Mouse (Mus musculus) neural tube, embryonic 15.5 days (tissue): ENCODE measurements around the gene Bcl2l11. TPM values are rescaled to one million over a fixed set of nuclear protein-coding genes. Genes with fewer than 3 reads are reported as not detected.
"Not testable (repeated sequence)": the region's sequence is repeated elsewhere in the genome, so short reads cannot be mapped to it uniquely, and the experiment has no call there.

Experiments
- ATAC-seq: fragments of 200-750 bp; cut with Nextera tagmentation; 2 replicates; pipeline ENCODE4 v1.8.0; 2017; ENCODE audit warnings: mild to moderate bottlenecking, moderate TSS enrichment, moderate library complexity; ENCODE audit not compliant: low FRiP score
- H3K27ac ChIP-seq: fragments of 300-500 bp; sonication (generic); replicated peaks from 2 replicates; pipeline ENCODE4 v1.5.1; 2015; ENCODE audit warnings: mild to moderate bottlenecking, inconsistent platforms
- H3K27me3 ChIP-seq: fragments of 300-500 bp; sonication (generic); replicated peaks from 2 replicates; pipeline ENCODE4 v1.6.1; 2015; ENCODE audit warnings: inconsistent platforms
- H3K36me3 ChIP-seq: fragments of 300-500 bp; sonication (generic); 2 replicates; pipeline ENCODE4 v1.6.1; 2015; ENCODE audit warnings: inconsistent platforms
- H3K4me1 ChIP-seq: fragments of 300-500 bp; sonication (generic); 2 replicates; pipeline ENCODE4 v1.6.1; 2015; ENCODE audit warnings: inconsistent platforms
- H3K4me2 ChIP-seq: fragments of 300-500 bp; sonication (generic); 2 replicates; pipeline ENCODE4 v1.6.1; 2015; ENCODE audit warnings: inconsistent platforms, mild to moderate bottlenecking, moderate library complexity
- H3K4me3 ChIP-seq: fragments of 300-500 bp; sonication (generic); replicated peaks from 2 replicates; pipeline ENCODE4 v1.5.1; 2015; ENCODE audit warnings: mild to moderate bottlenecking, inconsistent platforms
- H3K9ac ChIP-seq: fragments of 300-500 bp; sonication (generic); replicated peaks from 2 replicates; pipeline ENCODE4 v1.6.1; 2015; ENCODE audit warnings: mild to moderate bottlenecking, inconsistent platforms
- H3K9me3 ChIP-seq: fragments of 300-500 bp; sonication (generic); replicated peaks from 2 replicates; pipeline ENCODE4 v1.6.1; 2016; ENCODE audit warnings: inconsistent platforms
- WGBS: fragments of 180-500 bp; shearing (Covaris S2); methylation state at CpG from one replicate; pipeline ENCODE4 v1.1.7; 2015; ENCODE audit warnings: mixed read lengths; 5-methylcytosine and 5-hydroxymethylcytosine counted together
- polyA plus RNA-seq: library from polyadenylated mRNA; unstranded; fragments of >200 nt; fragmentation: Nextera tagmentation; extraction: Ambion mirVana; gene quantifications from 2 replicates; pipeline ENCODE4 v1.2.1, GENCODE M21; 2015

The Bcl2l11 gene
- polyA plus RNA-seq, 1 experiment from 2014 or later, result 10.1 TPM

DNA sequence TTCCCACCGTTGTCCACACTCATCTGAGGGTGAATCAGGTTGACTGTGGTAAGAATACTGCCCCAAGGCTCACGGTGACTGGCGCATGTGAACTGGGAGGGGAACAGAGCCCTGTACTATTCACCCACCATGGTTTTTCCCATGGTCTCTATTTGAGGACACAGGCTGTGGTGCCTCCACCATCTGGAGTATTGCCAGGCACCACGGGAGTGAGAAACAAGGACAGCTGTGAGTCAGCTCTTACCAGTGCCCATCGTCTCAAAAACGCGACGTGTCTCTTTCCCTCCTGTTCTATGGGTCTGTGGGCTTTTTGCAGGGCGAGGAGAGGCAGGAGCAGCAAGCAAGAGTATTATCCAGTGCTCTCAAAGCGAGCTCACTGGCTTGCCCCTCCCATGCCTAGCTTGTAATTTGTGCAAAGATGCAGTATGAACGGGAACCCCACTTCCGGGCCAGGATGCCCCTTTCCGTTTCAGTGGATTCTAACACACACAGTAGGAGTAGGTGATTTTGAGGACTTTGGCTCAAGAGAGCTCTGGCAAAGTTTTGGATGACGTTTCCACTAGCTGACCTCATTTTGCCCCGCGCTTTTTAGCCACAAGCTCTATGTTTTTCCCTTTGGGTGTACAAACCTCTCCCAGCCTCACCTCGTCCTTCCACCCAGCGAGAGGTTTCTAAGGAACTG is 53.4 kb downstream of the Bcl2l11 start:
- Histone ChIP-seq H3K27me3 (no peaks in the 10 kb centered on the region), H3K9ac (no peak overlapping the region), H3K27ac (no peak overlapping the region), H3K4me3 (no peak overlapping the region), H3K9me3 (no peaks in the 10 kb centered on the region), H3K4me1 (peaks cover 27% of the 10 kb centered on the region), H3K4me2 (no peak overlapping the region), H3K36me3 (no peaks in the 10 kb centered on the region)
- no peak for ATAC-seq
- 63% methylated on average over 18 of the region's 18 CpGs for WGBS

GRCm38 (mm10) chr2:128179808-128180379 is 54.1 kb downstream of the Bcl2l11 start:
- H3K4me3 ChIP-seq, result no peak overlapping the region
- no peak overlapping the region for H3K9ac ChIP-seq
- H3K27me3 ChIP-seq, result no peaks in the 10 kb centered on the region
- H3K4me2 ChIP-seq, result no peak overlapping the region
- ATAC-seq, result no peak
- no peak overlapping the region for H3K27ac ChIP-seq
- 26% methylated on average over 9 of the region's 9 CpGs for WGBS
- no peaks in the 10 kb centered on the region for H3K36me3 ChIP-seq
- peaks cover 27% of the 10 kb centered on the region for H3K4me1 ChIP-seq
- H3K9me3 ChIP-seq, result no peaks in the 10 kb centered on the region

DNA sequence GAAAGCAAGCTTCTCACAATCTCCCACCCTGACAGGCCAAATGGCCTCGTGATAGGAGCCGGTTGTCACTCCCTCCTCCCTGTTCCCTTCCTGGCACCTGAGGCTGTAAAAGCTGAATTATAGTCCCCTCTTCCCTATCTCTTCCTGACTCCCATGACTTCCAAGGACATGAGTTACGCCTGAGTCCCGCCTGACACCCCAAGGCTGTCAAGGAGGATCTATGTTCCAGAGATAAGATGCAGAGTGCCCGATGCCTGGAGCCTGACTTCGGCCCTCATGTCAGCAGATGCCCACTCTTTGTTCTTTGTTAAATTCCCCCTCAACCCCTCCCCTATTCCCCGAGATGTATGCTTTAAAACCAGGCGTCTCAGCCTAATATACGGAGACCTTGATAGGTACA is 56.3 kb downstream of the Bcl2l11 start:
- WGBS, result 89% methylated on average over 9 of the region's 9 CpGs
- not testable (repeated sequence) for H3K4me3 ChIP-seq, H3K9me3 ChIP-seq, H3K9ac ChIP-seq, ATAC-seq, H3K27ac ChIP-seq, H3K4me2 ChIP-seq, H3K27me3 ChIP-seq, H3K36me3 ChIP-seq
- H3K4me1 ChIP-seq, result peaks cover 16% of the 10 kb centered on the region

DNA sequence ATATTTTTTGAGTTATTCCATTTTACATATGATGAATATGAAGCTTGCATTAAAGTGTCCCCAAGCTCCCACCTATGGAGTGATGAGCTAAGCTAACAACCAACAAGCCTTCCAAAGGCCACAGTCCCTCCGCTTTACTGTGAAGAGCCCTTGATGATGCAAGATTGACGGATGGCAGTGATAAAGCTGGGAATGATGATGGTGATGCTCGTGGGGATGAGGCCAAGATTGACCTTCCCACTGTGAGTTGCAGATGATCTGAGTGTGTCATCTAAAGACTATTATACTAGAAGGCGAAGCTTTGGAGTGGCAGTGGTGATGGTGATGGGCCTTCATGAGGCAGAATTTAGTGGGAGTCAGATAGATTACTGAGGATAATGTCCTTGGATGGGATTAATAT is 56.9 kb downstream of the Bcl2l11 start:
- no peak for ATAC-seq
- no peaks in the 10 kb centered on the region for H3K27me3 ChIP-seq
- H3K4me2 ChIP-seq, result no peak overlapping the region
- WGBS, result 88% methylated on average over 4 of the region's 4 CpGs
- H3K27ac ChIP-seq, result no peak overlapping the region
- no peak overlapping the region for H3K4me3 ChIP-seq
- no peaks in the 10 kb centered on the region for H3K9me3 ChIP-seq
- H3K36me3 ChIP-seq, result no peaks in the 10 kb centered on the region
- peaks cover 10% of the 10 kb centered on the region for H3K4me1 ChIP-seq
- no peak overlapping the region for H3K9ac ChIP-seq

GRCm38 (mm10) chr2:128183762-128184161 is 57.9 kb downstream of the Bcl2l11 start:
- Histone ChIP-seq H3K4me3 (no peak overlapping the region), H3K27me3 (no peaks in the 10 kb centered on the region), H3K9ac (no peak overlapping the region), H3K9me3 (no peaks in the 10 kb centered on the region), H3K27ac (no peak overlapping the region), H3K4me2 (no peak overlapping the region), H3K36me3 (no peaks in the 10 kb centered on the region), H3K4me1 (peaks cover 9% of the 10 kb centered on the region)
- 99% methylated on average over 4 of the region's 4 CpGs for WGBS
- no peak for ATAC-seq

DNA sequence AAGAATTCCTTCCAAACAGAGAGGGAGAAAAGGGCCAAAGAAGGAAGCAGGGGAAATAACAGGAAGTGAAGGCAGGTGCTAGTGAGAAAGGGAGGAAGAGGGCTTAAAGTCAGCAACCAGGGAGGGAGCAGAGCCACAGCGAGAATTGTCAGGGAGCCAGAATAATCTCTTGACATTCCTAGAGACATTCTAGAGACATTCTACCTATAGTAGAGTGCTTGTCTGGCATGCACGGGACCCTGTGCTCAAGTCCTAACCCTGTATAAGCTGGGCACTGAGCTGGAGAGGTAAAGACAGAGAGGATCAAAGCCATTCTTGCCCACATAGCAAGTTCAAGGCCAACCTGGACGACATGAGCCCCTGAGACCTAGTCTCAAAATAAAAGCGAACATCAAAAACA is 60.1 kb downstream of the Bcl2l11 start:
- Histone ChIP-seq H3K4me1 (no peaks in the 10 kb centered on the region), H3K9ac (no peak overlapping the region), H3K4me3 (no peak overlapping the region), H3K27ac (no peak overlapping the region), H3K27me3 (no peaks in the 10 kb centered on the region), H3K36me3 (no peaks in the 10 kb centered on the region), H3K4me2 (no peak overlapping the region), H3K9me3 (no peaks in the 10 kb centered on the region)
- ATAC-seq, result no peak
- 88% methylated on average over 4 of the region's 4 CpGs for WGBS

- no peaks in the 10 kb centered on the region for H3K4me1 ChIP-seq
- H3K36me3 ChIP-seq, result no peaks in the 10 kb centered on the region
- H3K27me3 ChIP-seq, result no peaks in the 10 kb centered on the region
- ATAC-seq, result no peak
- H3K9me3 ChIP-seq, result no peaks in the 10 kb centered on the region
- H3K4me2 ChIP-seq, result no peak overlapping the region
- H3K4me3 ChIP-seq, result no peak overlapping the region
- H3K27ac ChIP-seq, result no peak overlapping the region
- H3K9ac ChIP-seq, result no peak overlapping the region
- whole genome bisulfite sequencing, result 92% methylated on average over 1 of the region's 1 CpGs
Observed at GRCm38 (mm10) chr2:128187277-128187676, 61.4 kb downstream of the Bcl2l11 start.

GRCm38 (mm10) chr2:128188461-128188860 is 62.6 kb downstream of the Bcl2l11 start:
- Histone ChIP-seq H3K4me1 (no peaks in the 10 kb centered on the region), H3K4me2 (no peak overlapping the region), H3K36me3 (no peaks in the 10 kb centered on the region), H3K27me3 (no peaks in the 10 kb centered on the region), H3K9me3 (no peaks in the 10 kb centered on the region), H3K27ac (no peak overlapping the region), H3K4me3 (no peak overlapping the region), H3K9ac (no peak overlapping the region)
- ATAC-seq, result no peak
- WGBS, result 95% methylated on average over 3 of the region's 3 CpGs

GRCm38 (mm10) chr2:128189691-128190090 is 63.9 kb downstream of the Bcl2l11 start:
- H3K27ac ChIP-seq, result no peak overlapping the region
- 83% methylated on average over 10 of the region's 10 CpGs for WGBS
- ATAC-seq, result no peak

DNA sequence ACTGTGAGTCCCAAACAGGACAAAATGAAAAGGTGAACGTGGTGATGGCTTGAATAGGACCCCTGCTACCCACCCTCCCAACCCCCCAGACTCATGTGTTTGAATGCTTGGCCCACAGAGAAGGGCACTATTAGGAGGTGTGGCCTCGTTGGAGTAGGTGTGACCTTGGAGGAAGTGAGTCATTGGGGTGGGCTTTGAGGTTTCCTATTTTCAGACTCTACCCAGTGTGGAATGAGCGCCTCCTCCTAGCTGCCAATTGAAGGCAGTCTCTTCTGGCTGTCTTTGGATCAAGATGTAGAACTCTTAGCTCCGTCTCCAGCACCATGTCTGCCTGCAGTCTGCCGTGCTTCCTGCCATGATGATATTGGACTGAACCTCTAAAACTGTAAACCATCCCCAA is 64.4 kb downstream of the Bcl2l11 start:
- 76% methylated on average over 5 of the region's 5 CpGs for WGBS
- H3K27ac ChIP-seq, result no peak overlapping the region
- H3K9me3 ChIP-seq, result no peaks in the 10 kb centered on the region
- H3K27me3 ChIP-seq, result no peaks in the 10 kb centered on the region
- no peak overlapping the region for H3K9ac ChIP-seq
- no peak for ATAC-seq
- no peaks in the 10 kb centered on the region for H3K36me3 ChIP-seq
- H3K4me3 ChIP-seq, result no peak overlapping the region
- no peaks in the 10 kb centered on the region for H3K4me1 ChIP-seq
- H3K4me2 ChIP-seq, result no peak overlapping the region

More at GRCm38 (mm10) chr2:128189691-128190090, 63.9 kb downstream of the Bcl2l11 start:
- H3K4me3 ChIP-seq, result no peak overlapping the region
- H3K4me1 ChIP-seq, result no peaks in the 10 kb centered on the region
- H3K9me3 ChIP-seq, result no peaks in the 10 kb centered on the region
- no peak overlapping the region for H3K9ac ChIP-seq
- no peaks in the 10 kb centered on the region for H3K27me3 ChIP-seq
- no peak overlapping the region for H3K4me2 ChIP-seq
- no peaks in the 10 kb centered on the region for H3K36me3 ChIP-seq

DNA sequence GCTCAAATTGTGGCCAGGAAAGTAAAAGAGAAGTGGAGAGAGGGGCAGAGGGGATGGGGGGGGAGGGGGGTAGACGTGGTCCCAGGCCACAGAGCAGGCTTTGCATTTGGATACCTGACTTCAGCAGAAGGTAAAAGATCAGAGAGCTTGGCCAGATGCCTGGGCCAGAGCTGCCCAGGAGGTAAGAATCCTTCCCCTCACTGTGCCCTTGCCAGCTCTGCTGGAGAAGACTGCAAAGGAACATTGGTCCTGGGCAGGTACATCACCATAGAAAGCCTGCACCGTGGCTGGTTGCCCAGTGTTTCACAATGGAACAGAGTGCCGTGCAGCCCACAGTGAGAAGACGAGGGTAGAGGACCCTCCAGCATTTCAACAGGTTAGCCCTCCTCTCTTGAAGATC is 67.6 kb downstream of the Bcl2l11 start:
- H3K9me3 ChIP-seq, result no peaks in the 10 kb centered on the region

DNA sequence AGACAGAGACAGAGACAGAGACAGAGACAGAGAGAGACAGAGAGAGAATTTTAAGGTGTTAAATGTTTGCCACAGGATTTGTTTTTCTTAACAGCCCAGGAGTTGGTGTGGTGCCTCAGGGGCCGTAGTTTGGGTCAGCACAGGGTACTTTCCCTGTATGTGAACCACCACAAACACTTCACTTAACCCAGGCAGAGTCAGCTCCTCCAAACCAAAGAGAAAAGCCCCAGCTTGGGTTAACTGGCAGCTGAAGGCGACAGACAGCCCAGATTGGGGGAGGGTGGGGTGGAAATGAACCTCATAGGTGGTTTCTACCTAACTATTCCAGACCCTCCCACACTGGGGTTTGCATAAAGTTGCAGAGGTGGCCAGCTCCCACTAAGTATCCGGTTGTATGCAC is 71.5 kb downstream of the Bcl2l11 start:
- H3K9ac ChIP-seq, result no peak overlapping the region
- no peak overlapping the region for H3K4me3 ChIP-seq
- WGBS, result 93% methylated on average over 3 of the region's 3 CpGs
- no peak overlapping the region for H3K4me2 ChIP-seq
- H3K36me3 ChIP-seq, result no peaks in the 10 kb centered on the region
- H3K9me3 ChIP-seq, result no peaks in the 10 kb centered on the region
- no peak for ATAC-seq
- H3K27ac ChIP-seq, result no peak overlapping the region
- H3K4me1 ChIP-seq, result no peaks in the 10 kb centered on the region
- no peaks in the 10 kb centered on the region for H3K27me3 ChIP-seq

More for the DNA sequence above, 67.6 kb downstream of the Bcl2l11 start:
- no peak overlapping the region for H3K9ac ChIP-seq
- no peak overlapping the region for H3K27ac ChIP-seq
- H3K36me3 ChIP-seq, result no peaks in the 10 kb centered on the region
- 68% methylated on average over 4 of the region's 4 CpGs for WGBS
- no peaks in the 10 kb centered on the region for H3K4me1 ChIP-seq
- no peak for ATAC-seq
- H3K27me3 ChIP-seq, result no peaks in the 10 kb centered on the region
- H3K4me2 ChIP-seq, result no peak overlapping the region
- no peak overlapping the region for H3K4me3 ChIP-seq
